Mouse (Mus musculus) embryonic facial prominence, embryonic 14.5 days (tissue): ENCODE data around the gene Ndufaf3. TPM values are rescaled to one million over a fixed set of nuclear protein-coding genes. Genes with fewer than 3 reads are reported as not detected.

Experiments
- ATAC-seq: fragments of 200-750 bp; cut with Nextera tagmentation; 2 replicates; pipeline ENCODE4 v1.8.0; 2017; ENCODE audit warnings: low read depth, moderate number of reproducible peaks, moderate TSS enrichment
- DNase-seq: peaks from one replicate; pipeline ENCODE4 v3.0.0-alpha.2; 2015; ENCODE audit warnings: low spot score
- H3K27ac ChIP-seq: fragments of 300-500 bp; sonication (generic); replicated peaks from 2 replicates; pipeline ENCODE4 v1.5.1; 2014; ENCODE audit warnings: low read depth, mild to moderate bottlenecking, low read length, moderate library complexity
- H3K27me3 ChIP-seq: fragments of 300-500 bp; sonication (generic); replicated peaks from 2 replicates; pipeline ENCODE4 v1.6.1; 2014; ENCODE audit warnings: low read length; ENCODE audit not compliant: control insufficient read depth, insufficient read depth
- H3K36me3 ChIP-seq: fragments of 300-500 bp; sonication (generic); 2 replicates; pipeline ENCODE4 v1.6.1; 2014; ENCODE audit warnings: low read length, mixed read lengths; ENCODE audit not compliant: control insufficient read depth, insufficient read depth
- H3K4me1 ChIP-seq: fragments of 300-500 bp; sonication (generic); 2 replicates; pipeline ENCODE4 v1.6.1; 2014; ENCODE audit warnings: antibody characterized with exemption, low read length; ENCODE audit not compliant: control insufficient read depth, insufficient read depth
- H3K4me2 ChIP-seq: fragments of 300-500 bp; sonication (generic); 2 replicates; pipeline ENCODE4 v1.6.1; 2014; ENCODE audit warnings: low read depth, mild to moderate bottlenecking, low read length, moderate library complexity, mixed read lengths
- H3K4me3 ChIP-seq: fragments of 300-500 bp; sonication (generic); 2 replicates; pipeline ENCODE4 v1.5.1; 2014; ENCODE audit warnings: low read depth, mild to moderate bottlenecking, low read length
- H3K9ac ChIP-seq: fragments of 300-500 bp; sonication (generic); 2 replicates; pipeline ENCODE4 v1.6.1; 2014; ENCODE audit warnings: low read depth, mild to moderate bottlenecking, low read length, moderate library complexity, mixed read lengths
- H3K9me3 ChIP-seq: fragments of 300-500 bp; sonication (generic); 2 replicates; pipeline ENCODE4 v1.6.1; 2016; ENCODE audit warnings: low read length; ENCODE audit not compliant: control insufficient read depth
- WGBS: fragments of 180-500 bp; shearing (Covaris S2); extraction: QIAGEN DNeasy Blood & Tissue Kit; methylation state at CpG from one replicate; pipeline ENCODE4 v1.1.7; 2014; 5-methylcytosine and 5-hydroxymethylcytosine counted together
- microRNA counts: library from miRNA; unstranded; fragments of <30 nt; microRNA quantifications from one replicate; lab custom pipeline; 2017
- microRNA-seq: library from miRNA; unstranded; fragments of <30 nt; microRNA quantifications from one replicate; pipeline ENCODE4, GENCODE M21; 2016; ENCODE audit warnings: borderline number of aligned reads
- polyA plus RNA-seq: library from polyadenylated mRNA; unstranded; fragments of >200 nt; fragmentation: Nextera tagmentation; extraction: Ambion mirVana; gene quantifications from 2 replicates; pipeline ENCODE4 v1.2.1, GENCODE M21; 2014

The Ndufaf3 gene
- polyA plus RNA-seq, 1 experiment from 2014 or later = 59.6 TPM

- peak within 1 kb of the TSS; percentile 99 for H3K9ac ChIP-seq
- H3K4me2 ChIP-seq = peak within 1 kb of the TSS; percentile 86
- peak; percentile 100 for DNase-seq
- peaks cover 57% of the 10 kb centered on the region for H3K36me3 ChIP-seq
- H3K9me3 ChIP-seq = no peaks in the 10 kb centered on the region
- peaks cover 9% of the 10 kb centered on the region; the same call in 1 of the 2 replicates for H3K4me1 ChIP-seq
- ATAC-seq = peak; percentile 98
- H3K4me3 ChIP-seq = peak within 1 kb of the TSS; percentile 97
- 1% methylated on average over 46 of the region's 55 CpGs for WGBS
- peak within 1 kb of the TSS; percentile 100 for H3K27ac ChIP-seq
- no peaks in the 10 kb centered on the region for H3K27me3 ChIP-seq
Measured at GRCm38 (mm10) chr9:108516380-108517251, 50.6 kb downstream of the Ndufaf3 start, which contains the start of gene Qrich1. Gene Qrich1 (plus strand): TSS chr9:108516806.

MicroRNAs encoded within 50 kb of the gene (microRNA counts, 519-probe panel; counts per million panel counts)
- 2,903 counts per million, percentile 67 among the panel's probes with 10 or more counts for microRNA mmu-miR-191 (lab: Ali Mortazavi, UCI)
- 2,704 counts per million, percentile 58 among the panel's probes with 10 or more counts for microRNA mmu-miR-425 (lab: Ali Mortazavi, UCI)

Small RNA genes within 50 kb of the gene (microRNA-seq; reads per million reads assigned to microRNA genes)
- gene Gm24083 = not detected
- gene Mir191 = not detected
- 2,536 reads per million, percentile 83 among the genes with 10 or more reads in this experiment for gene Mir425

Other genes with a start within 250 kb of the Ndufaf3 start
- gene Gpx1, start 228.5 kb downstream of the Ndufaf3 start, polyA plus RNA-seq = 671 and 689 TPM in 2 replicates
- 88.9 and 94.2 TPM in 2 replicates for gene Usp4, start 219.6 kb downstream of the Ndufaf3 start, polyA plus RNA-seq
- gene 1700102P08Rik, start 174.6 kb downstream of the Ndufaf3 start, polyA plus RNA-seq = 0.18 and 0.58 TPM in 2 replicates
- 1.1 and 1.5 TPM in 2 replicates for gene Ccdc36, start 138.9 kb downstream of the Ndufaf3 start, polyA plus RNA-seq
- gene BC048562, start 131.0 kb downstream of the Ndufaf3 start, polyA plus RNA-seq = not detected in 2 replicates
- 42.0 and 42.2 TPM in 2 replicates for gene Ccdc71, start 106.9 kb downstream of the Ndufaf3 start, polyA plus RNA-seq
- 23.7 and 27.6 TPM in 2 replicates for gene Klhdc8b, start 105.9 kb downstream of the Ndufaf3 start, polyA plus RNA-seq
- gene Lamb2, start 87.7 kb downstream of the Ndufaf3 start, polyA plus RNA-seq = 63.8 and 67.2 TPM in 2 replicates
- gene Usp19, start 76.8 kb downstream of the Ndufaf3 start, polyA plus RNA-seq = 57.6 and 57.8 TPM in 2 replicates
- 97.2 and 116 TPM in 2 replicates for gene Qars, start 59.7 kb downstream of the Ndufaf3 start, polyA plus RNA-seq
- gene Qrich1, start 50.6 kb downstream of the Ndufaf3 start, polyA plus RNA-seq = 110 and 126 TPM in 2 replicates
- gene Impdh2, start 7.1 kb downstream of the Ndufaf3 start, polyA plus RNA-seq = 173 and 202 TPM in 2 replicates
- gene Dalrd3, start 2.5 kb upstream of the Ndufaf3 start, polyA plus RNA-seq = 116 and 120 TPM in 2 replicates
- 78.9 and 91.1 TPM in 2 replicates for gene Wdr6, start 11.3 kb upstream of the Ndufaf3 start, polyA plus RNA-seq
- 7.4 and 7.8 TPM in 2 replicates for gene P4htm, start 30.2 kb upstream of the Ndufaf3 start, polyA plus RNA-seq
- 36.4 and 39.5 TPM in 2 replicates for gene Arih2, start 82.0 kb upstream of the Ndufaf3 start, polyA plus RNA-seq
- 24.0 and 27.1 TPM in 2 replicates for gene Slc25a20, start 94.7 kb upstream of the Ndufaf3 start, polyA plus RNA-seq
- gene Prkar2a, start 121.9 kb upstream of the Ndufaf3 start, polyA plus RNA-seq = 35.3 and 36.0 TPM in 2 replicates
- gene Ip6k2, start 216.4 kb upstream of the Ndufaf3 start, polyA plus RNA-seq = 74.7 and 103 TPM in 2 replicates
- 12.2 and 16.8 TPM in 2 replicates for gene Nckipsd, start 240.9 kb upstream of the Ndufaf3 start, polyA plus RNA-seq